Mouse (Mus musculus) heart, postnatal 36 days (tissue): Measurements from ENCODE around the gene Col8a2. TPM values are rescaled to one million over a fixed set of nuclear protein-coding genes. Genes with fewer than 3 reads are reported as not detected.
A peak's percentile ranks its signal among the peaks of the same experiment; 100 is the strongest.

Experiments used
- DNase-seq, 2 experiments: peaks; one replicate each; pipeline ENCODE4 v3.0.0; 2021 to 2022
- intact Hi-C: fragments of 180-260 bp; cut with DNase I; formaldehyde crosslinking; loops from one replicate; pipeline ENCODE4 v1.15.1; 2025
- total RNA-seq, 2 experiments: library from RNA; stranded (reverse); gene quantifications; 2 replicates each; pipeline ENCODE4 v1.2.3; 2021

Gene Col8a2
- under 1 TPM; 0.61 to 0.62 TPM for total RNA-seq

GRCm38 (mm10) chr4:126286492-126286891 is at the start of gene Col8a2:
Gene Col8a2 (plus strand): TSS chr4:126286793.
- DNase-seq, result peak in 1 of 2 experiments; percentile 34
- intact Hi-C loops, result loop anchor here (2.0 kb wide), 1 partner anchor 18 kb away; no protein-coding TSS in a partner anchor

- intact Hi-C loops, result loop anchor here (2.0 kb wide), 1 partner anchor 19 kb away; the partner anchor contains the start of gene Map7d1
- DNase-seq, result peak in 1 of 2 experiments; percentile 62
These were observed 48.8 kb upstream of the Col8a2 start for GRCm38 (mm10) chr4:126237721-126238242.

- intact Hi-C loops, result loop anchor here (2.0 kb wide), 1 partner anchor 17 kb away; the partner anchor contains the start of gene Map7d1
- DNase-seq, result peak in 1 of 2 experiments; percentile 1
These were observed 46.6 kb upstream of the Col8a2 start for GRCm38 (mm10) chr4:126239862-126240475.

- intact Hi-C loops, result no loop called here
- no peak for DNase-seq
These were observed 44.6 kb upstream of the Col8a2 start for GRCm38 (mm10) chr4:126241956-126242355.

DNA sequence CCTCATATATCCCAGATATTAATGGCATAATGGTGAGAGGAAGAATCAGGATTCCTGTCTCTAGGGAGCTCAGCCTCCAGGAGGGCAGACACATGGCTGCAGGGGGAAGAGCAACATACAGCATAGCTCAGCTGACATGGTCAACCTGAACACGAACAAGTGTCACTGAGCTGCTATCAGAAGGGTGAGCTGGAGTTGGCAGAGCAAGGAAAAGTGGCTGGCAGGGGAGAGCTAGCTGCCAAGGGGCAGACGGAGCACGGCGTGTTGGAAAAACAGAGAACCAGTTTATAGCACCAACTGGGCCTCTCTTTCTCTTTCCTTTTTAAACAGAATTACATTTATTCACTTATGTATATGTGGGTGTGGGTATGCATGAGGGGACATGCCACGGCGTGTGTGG is 44.1 kb upstream of the Col8a2 start:
- intact Hi-C loops, result no loop called here
- peak in 1 of 2 experiments; percentile 39 for DNase-seq

DNA sequence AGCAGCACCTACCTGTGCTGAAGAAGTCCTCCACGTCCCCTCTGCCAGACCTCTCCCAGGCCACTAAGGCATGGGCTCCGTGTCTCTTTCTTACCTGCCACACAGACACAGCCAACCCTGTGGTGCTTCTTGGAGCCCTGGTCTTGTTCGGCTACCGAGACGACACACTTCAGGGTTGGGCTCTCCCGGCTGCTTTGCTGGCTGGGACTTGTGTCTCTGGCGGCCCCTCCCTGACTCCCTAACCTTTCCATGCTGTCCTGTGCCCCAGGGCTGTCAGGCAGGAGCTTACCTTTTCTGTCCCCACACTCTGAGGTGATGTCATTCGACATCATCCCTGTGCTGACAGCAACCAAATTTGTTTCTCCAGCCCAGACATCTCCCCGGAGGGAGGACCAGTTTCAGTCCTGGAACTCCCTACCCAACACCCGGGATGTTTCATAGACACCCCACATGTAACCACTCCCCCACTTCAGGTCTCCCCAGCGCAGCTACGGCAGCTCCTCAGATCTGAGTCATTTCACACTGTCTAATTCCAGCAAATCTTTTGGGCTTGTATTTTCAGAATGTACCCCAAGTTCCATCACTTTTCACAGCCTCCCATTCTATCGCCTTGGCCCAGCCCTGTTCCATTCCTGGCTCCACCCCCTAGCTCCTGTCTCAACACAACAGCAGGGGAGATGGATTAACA is 40.2 kb upstream of the Col8a2 start:
- DNase-seq, result no peak
- intact Hi-C loops, result no loop called here

- DNase-seq, result no peak
- intact Hi-C loops, result no loop called here
These were observed 38.2 kb upstream of the Col8a2 start for GRCm38 (mm10) chr4:126248261-126248868.

DNA sequence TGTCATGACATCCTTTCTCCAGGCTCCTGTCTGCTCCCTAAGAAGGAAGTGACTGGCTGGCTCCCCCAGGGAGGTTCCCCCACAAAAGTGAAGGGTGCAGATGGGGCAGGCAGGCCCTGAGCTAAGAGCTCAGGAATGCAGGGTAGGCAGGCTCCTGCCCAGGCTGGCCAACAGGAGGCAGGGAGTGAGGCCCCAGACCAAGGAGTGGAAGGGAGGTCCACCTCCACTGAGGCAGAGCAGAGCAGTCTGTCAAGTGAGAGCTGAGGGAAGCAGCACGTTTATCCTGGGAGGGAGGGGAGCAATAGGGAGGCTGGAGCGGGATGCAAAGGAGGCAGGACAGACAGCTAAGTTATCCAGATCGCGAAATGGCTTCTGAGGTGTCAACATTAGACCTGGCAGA is 35.9 kb upstream of the Col8a2 start:
- no peak for DNase-seq
- intact Hi-C loops, result no loop called here

- peak; percentile 66 to 70 for DNase-seq
- intact Hi-C loops, result loop anchor here (2.0 kb wide), 1 partner anchor 25 kb away; no protein-coding TSS in a partner anchor
These were observed 34.8 kb upstream of the Col8a2 start for GRCm38 (mm10) chr4:126251655-126252254.

GRCm38 (mm10) chr4:126252411-126253237 is 34.0 kb upstream of the Col8a2 start:
- DNase-seq, result no peak
- intact Hi-C loops, result loop anchor here (2.0 kb wide), 1 partner anchor 26 kb away; no protein-coding TSS in a partner anchor

DNA sequence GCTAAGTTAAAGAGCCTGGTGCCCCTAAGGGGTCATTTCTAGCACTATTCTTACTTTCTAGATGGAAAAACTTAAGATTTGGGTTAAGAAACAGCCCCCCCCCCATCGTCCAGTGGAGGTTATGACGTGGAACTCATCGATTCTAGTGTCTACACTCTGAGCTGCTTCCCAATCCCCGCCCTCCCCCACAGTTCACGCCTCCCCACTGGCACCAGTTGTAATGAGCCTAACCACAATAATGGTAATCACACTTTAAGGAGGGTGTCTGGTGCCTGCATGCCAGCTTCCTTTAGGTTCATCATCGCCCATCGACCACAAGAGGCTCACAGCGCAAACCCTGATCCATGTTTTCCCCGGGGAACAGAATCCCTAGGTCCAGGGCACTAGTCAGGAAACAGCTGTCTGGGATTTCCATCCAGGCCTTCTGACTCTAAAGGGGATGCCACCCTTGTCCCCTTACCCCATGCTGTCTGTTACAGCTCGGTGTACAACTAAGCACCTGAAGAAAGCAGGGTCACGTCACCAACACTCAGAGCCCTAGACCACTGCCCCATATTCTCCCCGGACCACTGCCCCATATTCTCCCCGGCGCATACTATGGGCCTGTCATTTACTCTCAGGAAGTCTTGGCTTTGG is 32.8 kb upstream of the Col8a2 start:
- DNase-seq, result no peak
- intact Hi-C loops, result loop anchor here (2.0 kb wide), 1 partner anchor 27 kb away; no protein-coding TSS in a partner anchor

- DNase-seq, result no peak
- intact Hi-C loops, result no loop called here
These were observed 32.1 kb upstream of the Col8a2 start for GRCm38 (mm10) chr4:126254315-126255112.

DNA sequence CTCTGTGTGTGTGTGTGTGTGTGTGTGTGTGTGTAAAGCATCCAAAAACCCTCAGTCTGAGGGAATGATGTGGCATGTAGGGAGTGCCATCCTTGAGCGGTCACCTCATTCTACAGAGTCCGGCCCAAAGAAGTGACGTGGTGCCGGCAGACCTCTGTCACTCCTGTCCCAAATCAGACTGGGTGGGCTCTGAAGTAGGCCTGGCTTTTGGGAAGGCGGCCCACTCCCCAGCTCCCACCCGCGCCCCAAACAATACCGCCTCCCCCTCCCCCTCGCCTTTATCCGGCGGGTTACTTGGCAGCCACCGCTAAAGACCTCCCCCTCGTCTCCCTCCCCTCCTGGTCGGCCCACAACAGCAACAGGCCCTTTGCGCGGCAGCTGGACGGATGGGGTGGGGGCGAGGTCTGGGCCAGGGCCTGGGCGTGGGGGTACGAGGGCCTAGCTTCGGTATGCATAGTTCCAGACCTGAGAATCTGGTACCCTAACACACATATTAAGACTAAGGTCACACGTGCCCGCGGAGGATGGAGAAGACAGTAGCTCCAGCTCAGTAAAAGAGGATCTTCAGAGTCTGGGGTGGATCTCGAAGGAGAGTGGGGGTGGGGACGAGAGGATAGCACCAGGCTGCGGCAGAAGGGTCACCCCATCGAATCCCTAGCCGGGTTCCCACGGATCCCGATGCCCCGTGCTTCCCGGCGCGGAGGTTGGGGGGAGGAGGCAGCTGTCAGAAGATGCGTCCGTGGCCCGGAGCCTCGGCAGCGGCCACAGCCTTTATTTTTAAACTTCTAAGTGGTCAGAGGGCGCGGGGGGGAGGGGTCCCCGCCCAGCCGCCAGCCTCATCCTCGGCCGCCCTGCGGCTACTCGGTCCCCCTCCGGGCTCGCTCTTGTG is 31.2 kb upstream of the Col8a2 start:
- intact Hi-C loops, result loop anchor here (2.0 kb wide), 2 partner anchors 17 to 53 kb away; partner anchors contain the start of gene Thrap3
- DNase-seq, result peak in 1 of 2 experiments; percentile 67

DNA sequence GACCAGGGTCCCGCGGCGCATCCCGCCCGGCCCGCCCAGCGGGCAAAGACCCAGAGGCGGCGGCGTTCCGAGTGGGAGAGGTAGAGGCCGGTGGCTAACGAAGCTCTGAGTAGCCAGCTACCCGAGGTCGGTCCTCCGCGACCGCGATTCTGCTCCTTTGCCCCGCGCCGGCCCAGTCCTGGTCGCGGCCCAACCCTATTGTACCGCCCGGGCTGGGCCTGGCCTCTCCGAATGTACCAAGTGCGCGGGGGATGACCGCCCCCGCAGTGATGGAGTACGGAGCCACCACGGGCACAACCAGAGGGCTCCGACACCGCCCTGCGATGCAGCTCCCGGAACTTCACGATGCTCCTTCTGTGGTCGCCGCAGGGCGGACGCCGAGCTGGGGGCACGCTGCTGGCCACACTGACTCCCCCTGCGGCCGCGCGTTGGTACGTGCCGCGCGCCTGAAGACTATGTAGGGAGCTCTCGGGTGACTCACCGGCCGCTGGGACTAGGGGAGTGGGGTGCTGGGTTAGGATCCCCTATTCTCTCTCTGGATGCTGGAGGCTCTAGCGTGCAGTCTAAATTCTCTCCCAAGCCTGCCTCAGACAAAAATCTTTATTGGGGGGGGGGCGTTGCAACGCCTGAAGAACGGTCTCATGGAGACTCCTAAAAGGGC is 30.3 kb upstream of the Col8a2 start, which contains the start of gene Map7d1:
Gene Map7d1, minus strand, starts transcription at position 213 of the 661 bp plus-strand sequence.
- intact Hi-C loops, result loop anchor here (2.0 kb wide), 2 partner anchors 17 to 53 kb away; partner anchors contain the start of gene Thrap3
- DNase-seq, result peak; percentile 95 to 96

GRCm38 (mm10) chr4:126256967-126257881 is 29.4 kb upstream of the Col8a2 start:
- DNase-seq, result peak; percentile 67 to 71
- intact Hi-C loops, result loop anchor here (2.0 kb wide), 2 partner anchors 18 to 54 kb away; partner anchors contain the start of gene Thrap3
